Mouse (Mus musculus) liver, postnatal 0 days (tissue): Measurements from ENCODE around the gene Gm9821.

ENCODE experiments used
- CTCF ChIP-seq: sonication (generic); IDR thresholded peaks from 2 replicates; pipeline ENCODE4 v1.5.1; 2016; ENCODE audit warnings: antibody characterized with exemption, low read depth
- EP300 ChIP-seq: IDR thresholded peaks from 2 replicates; pipeline ENCODE4 v1.6.1; 2016; ENCODE audit warnings: antibody characterized with exemption, low read depth, mild to moderate bottlenecking

DNA sequence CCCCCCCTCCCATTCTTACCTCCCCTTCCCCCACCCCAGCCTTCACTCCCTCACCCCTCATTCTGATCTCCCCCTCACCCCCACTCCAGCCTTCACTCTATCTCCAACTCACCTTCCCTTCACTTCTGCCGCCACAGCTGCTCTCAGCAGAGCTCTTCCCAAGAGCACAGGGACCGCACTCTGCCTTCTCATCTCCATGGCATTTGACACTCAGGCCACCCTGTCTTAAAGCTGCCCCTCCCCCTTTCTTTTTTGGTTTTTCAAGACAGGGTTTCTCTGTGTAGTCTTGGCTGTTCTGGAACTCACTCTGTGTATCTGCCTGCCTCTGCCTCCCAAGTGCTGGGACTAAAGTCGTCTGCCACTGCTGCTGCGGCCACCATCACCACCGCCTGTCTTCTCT lies 35.3 kb downstream of the Gm9821 start:
- TF ChIP-seq CTCF: no peak
- TF ChIP-seq EP300: no peak
